Mouse (Mus musculus) hindbrain, embryonic 14.5 days (tissue): ENCODE measurements at regions not wholly inside any gene's neighbourhood (a gene's known extent, or its start where the extent isn't known, plus 50 kb on each side); places are given as distances from the start of the nearest gene placed in this dataset.

Source experiments
- ATAC-seq: fragments of 200-750 bp; cut with Nextera tagmentation; 2 replicates; pipeline ENCODE4 v1.8.0; 2017; ENCODE audit warnings: moderate number of reproducible peaks, mild to moderate bottlenecking, moderate TSS enrichment, moderate library complexity; ENCODE audit not compliant: low FRiP score
- DNase-seq: peaks from one replicate; pipeline ENCODE4 v3.0.0-alpha.2; 2015; ENCODE audit warnings: low spot score
- H3K27ac ChIP-seq: fragments of 300-500 bp; sonication (generic); 2 replicates; pipeline ENCODE4 v1.5.1; 2014; ENCODE audit warnings: mild to moderate bottlenecking, moderate library complexity
- H3K27me3 ChIP-seq: fragments of 300-500 bp; sonication (generic); 2 replicates; pipeline ENCODE4 v1.6.1; 2014; ENCODE audit warnings: mild to moderate bottlenecking, low read length, mixed read lengths; ENCODE audit not compliant: control insufficient read depth, insufficient read depth
- H3K36me3 ChIP-seq: fragments of 300-500 bp; sonication (generic); replicated peaks from 2 replicates; pipeline ENCODE4 v1.6.1; 2014; ENCODE audit not compliant: control insufficient read depth, insufficient read depth
- H3K4me1 ChIP-seq: fragments of 300-500 bp; sonication (generic); replicated peaks from 2 replicates; pipeline ENCODE4 v1.6.1; 2014; ENCODE audit warnings: antibody characterized with exemption, low read length, mixed read lengths; ENCODE audit not compliant: control insufficient read depth, insufficient read depth
- H3K4me2 ChIP-seq: fragments of 300-500 bp; sonication (generic); replicated peaks from 2 replicates; pipeline ENCODE4 v1.6.1; 2014; ENCODE audit warnings: mild to moderate bottlenecking, moderate library complexity
- H3K4me3 ChIP-seq: fragments of 300-500 bp; sonication (generic); replicated peaks from 2 replicates; pipeline ENCODE4 v1.5.1; 2014; ENCODE audit warnings: mild to moderate bottlenecking, low read length
- H3K9ac ChIP-seq: fragments of 300-500 bp; sonication (generic); 2 replicates; pipeline ENCODE4 v1.6.1; 2014
- H3K9me3 ChIP-seq: fragments of 300-500 bp; sonication (generic); 2 replicates; pipeline ENCODE4 v1.6.1; 2016; ENCODE audit warnings: low read length; ENCODE audit not compliant: control insufficient read depth
- WGBS: fragments of 180-500 bp; shearing (Covaris S2); extraction: QIAGEN DNeasy Blood & Tissue Kit; methylation state at CpG from one replicate; pipeline ENCODE4 v1.1.7; 2014; 5-methylcytosine and 5-hydroxymethylcytosine counted together

GRCm38 (mm10) chr5:37879668-37880380, 55.4 kb upstream of the Msx1 start:
- Histone ChIP-seq H3K27ac (no peak overlapping the region), H3K36me3 (no peaks in the 10 kb centered on the region), H3K4me3 (no peak overlapping the region), H3K4me1 (no peaks in the 10 kb centered on the region), H3K4me2 (no peak overlapping the region), H3K9ac (no peak overlapping the region), H3K9me3 (no peaks in the 10 kb centered on the region), H3K27me3 (no peaks in the 10 kb centered on the region)
- DNase-seq (no peak), ATAC-seq (peak; percentile 59; the same call in 1 of the 2 replicates)
- WGBS, result 48% methylated on average over 2 of the region's 2 CpGs

GRCm38 (mm10) chr5:37876240-37876639, 51.9 kb upstream of the Msx1 start:
- no peaks in the 10 kb centered on the region for H3K9me3 ChIP-seq
- ATAC-seq, result no peak

GRCm38 (mm10) chr5:37875452-37875851, 51.1 kb upstream of the Msx1 start:
- no peaks in the 10 kb centered on the region for H3K9me3 ChIP-seq
- no peak overlapping the region for H3K27ac ChIP-seq
- ATAC-seq, result no peak
- no peaks in the 10 kb centered on the region for H3K4me1 ChIP-seq
- no peaks in the 10 kb centered on the region for H3K27me3 ChIP-seq
- 79% methylated on average over 13 of the region's 13 CpGs for WGBS
- no peak for DNase-seq
- no peaks in the 10 kb centered on the region for H3K36me3 ChIP-seq
- no peak overlapping the region for H3K4me3 ChIP-seq
- no peak overlapping the region for H3K9ac ChIP-seq
- no peak overlapping the region for H3K4me2 ChIP-seq

More at GRCm38 (mm10) chr5:37876240-37876639, 51.9 kb upstream of the Msx1 start:
- Histone ChIP-seq H3K27ac (no peak overlapping the region), H3K4me1 (no peaks in the 10 kb centered on the region), H3K4me2 (no peak overlapping the region), H3K36me3 (no peaks in the 10 kb centered on the region), H3K9ac (no peak overlapping the region), H3K27me3 (no peaks in the 10 kb centered on the region), H3K4me3 (no peak overlapping the region)
- DNase-seq, result no peak
- 79% methylated on average over 4 of the region's 4 CpGs for WGBS

- DNase-seq (no peak), ATAC-seq (peak; percentile 73; the same call in 1 of the 2 replicates)
- Histone ChIP-seq H3K4me3 (no peak overlapping the region), H3K27me3 (no peaks in the 10 kb centered on the region), H3K4me1 (no peaks in the 10 kb centered on the region), H3K36me3 (no peaks in the 10 kb centered on the region), H3K9me3 (no peaks in the 10 kb centered on the region), H3K27ac (no peak overlapping the region), H3K4me2 (no peak overlapping the region), H3K9ac (no peak overlapping the region)
- 54% methylated on average over 6 of the region's 6 CpGs for WGBS
Observed at GRCm38 (mm10) chr5:37874784-37875281, 50.5 kb upstream of the Msx1 start.
